Mouse (Mus musculus): ENCODE results near the gene Serinc2.

The Serinc2 gene

DNA sequence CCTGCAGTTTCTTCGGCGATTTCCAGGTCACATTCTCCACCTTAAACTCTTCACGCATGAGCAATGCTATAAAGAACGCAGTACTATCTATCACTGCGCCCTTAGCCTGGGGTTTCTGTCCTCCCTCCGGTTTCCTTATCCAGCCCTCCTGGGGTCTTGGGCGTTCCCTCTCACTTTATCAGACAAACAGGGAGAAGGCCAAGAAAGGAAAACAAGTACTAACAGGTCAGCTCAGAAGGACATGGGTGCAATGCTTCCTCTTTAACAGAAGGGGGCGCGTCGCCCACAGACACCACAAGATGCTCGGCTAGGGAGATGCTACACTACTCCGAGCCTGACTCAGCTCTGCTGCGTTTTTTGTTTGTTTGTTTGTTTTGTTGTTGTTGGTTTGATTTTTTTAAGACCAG lies 18.1 kb upstream of the Serinc2 start:
- peak; percentile 70 for DNase-seq (ENCODE audit: low read depth, low spot score)

GRCm38 (mm10) chr4:130296243-130296965 lies 17.4 kb upstream of the Serinc2 start:
- no peak for DNase-seq (ENCODE audit: low read depth, low spot score)

- no peak for DNase-seq (ENCODE audit: low read depth, low spot score)
Observed at GRCm38 (mm10) chr4:130295047-130295745, 16.2 kb upstream of the Serinc2 start.

GRCm38 (mm10) chr4:130294513-130294912 lies 15.5 kb upstream of the Serinc2 start:
- no peak for DNase-seq (ENCODE audit: low read depth, low spot score)

DNA sequence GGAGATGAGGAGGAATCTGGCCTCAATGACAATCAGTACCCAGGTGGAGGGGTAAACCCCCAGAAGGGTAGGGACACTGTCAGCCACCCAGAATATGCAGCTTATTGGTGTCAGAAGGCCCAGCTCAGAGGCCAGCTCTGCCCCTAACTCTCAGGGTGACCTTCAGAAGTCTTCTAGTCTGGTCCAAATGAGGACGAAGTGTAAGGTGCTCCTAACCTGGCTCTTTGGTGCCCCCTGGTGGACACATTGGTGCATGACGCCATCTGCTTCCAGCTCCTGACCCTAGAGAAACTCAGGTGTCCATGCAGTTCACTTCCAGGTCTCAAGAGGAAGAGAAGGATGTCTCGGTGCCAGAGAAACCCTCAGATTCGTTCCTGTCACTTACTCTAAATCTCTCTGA lies 13.3 kb upstream of the Serinc2 start:
- peak; percentile 83 for DNase-seq (ENCODE audit: low read depth, low spot score)

- no peak for DNase-seq (ENCODE audit: low read depth, low spot score)
Observed at GRCm38 (mm10) chr4:130289824-130290223, 10.8 kb upstream of the Serinc2 start.

GRCm38 (mm10) chr4:130286531-130286930 lies 7.5 kb upstream of the Serinc2 start:
- no peak for DNase-seq (ENCODE audit: low read depth, low spot score)

GRCm38 (mm10) chr4:130283826-130284225 lies 4.8 kb upstream of the Serinc2 start:
- no peak for DNase-seq (ENCODE audit: low read depth, low spot score)

GRCm38 (mm10) chr4:130282856-130283255 lies 3.9 kb upstream of the Serinc2 start:
- no peak for DNase-seq (ENCODE audit: low read depth, low spot score)

DNA sequence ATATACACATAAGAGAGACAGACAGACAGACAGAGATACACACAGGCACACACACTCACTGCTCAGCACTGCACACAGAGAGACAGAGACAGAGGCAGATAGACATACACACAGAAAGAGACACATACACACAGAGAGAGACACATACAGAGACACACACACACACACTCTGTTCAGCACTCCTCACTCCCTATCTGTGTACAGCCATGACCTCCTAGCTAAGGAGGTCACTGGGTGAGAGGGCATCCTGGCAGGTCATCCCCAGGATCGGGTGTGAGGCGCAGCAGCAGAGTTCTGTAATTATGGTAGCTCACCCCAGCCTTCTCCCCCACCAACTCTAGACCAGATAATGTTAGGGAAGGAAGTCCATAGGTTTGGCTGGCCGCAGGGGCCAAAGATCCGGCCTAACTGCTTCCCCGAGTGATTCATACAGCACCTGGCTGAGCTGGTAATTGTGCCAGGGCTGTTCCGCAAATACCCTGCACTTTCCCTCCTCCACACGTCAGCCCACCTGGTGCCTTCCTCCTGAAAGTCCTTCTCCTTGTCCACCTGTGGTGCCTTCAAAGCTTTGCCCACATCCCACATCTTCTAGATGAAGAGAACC lies 2.3 kb downstream of the Serinc2 start:
- no peak for DNase-seq (ENCODE audit: low read depth, low spot score)

- no peak for DNase-seq (ENCODE audit: low read depth, low spot score)
Observed at GRCm38 (mm10) chr4:130275823-130276105, 3.2 kb downstream of the Serinc2 start.

DNA sequence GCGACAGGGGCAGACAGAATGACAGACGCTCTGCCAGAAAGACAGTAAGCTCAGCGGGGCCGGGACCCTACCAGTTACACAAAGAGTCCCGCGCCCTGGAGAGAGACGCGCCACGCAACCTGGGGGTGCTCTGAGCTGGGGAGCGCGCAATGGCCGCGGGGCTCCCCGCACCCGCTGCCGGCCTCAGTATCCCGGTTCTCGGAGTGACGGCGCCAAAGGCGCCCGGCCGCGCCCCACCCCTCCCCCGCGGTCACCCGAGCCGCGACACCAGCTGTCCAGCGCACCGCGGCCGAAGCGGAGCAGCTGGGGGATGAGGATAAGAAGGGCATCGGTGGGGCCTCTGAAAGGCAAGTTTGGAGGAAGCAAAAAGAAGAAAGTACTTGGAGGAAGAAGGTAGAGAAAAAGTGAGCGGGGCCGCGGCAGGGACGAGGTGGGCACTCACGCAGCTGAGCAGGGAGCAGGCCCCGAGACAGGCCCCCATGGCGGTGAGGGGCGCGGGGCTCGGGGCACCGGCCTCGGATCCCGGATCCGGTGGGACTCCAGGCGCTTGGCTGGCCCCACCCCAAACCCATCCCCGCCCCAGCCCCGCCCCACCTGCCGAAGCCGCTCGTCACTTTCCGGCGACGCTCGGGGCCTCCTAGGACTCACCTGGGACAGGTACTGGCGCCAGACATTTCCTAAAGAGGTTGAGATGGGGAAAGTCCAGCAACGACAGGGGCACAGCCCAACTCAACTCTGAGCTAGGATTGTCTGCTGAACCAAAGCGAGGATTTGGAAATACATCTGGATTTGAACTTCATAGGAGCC lies 3.8 kb downstream of the Serinc2 start:
- peak; percentile 63 for DNase-seq (ENCODE audit: low read depth, low spot score)

- peak; percentile 78 for DNase-seq (ENCODE audit: low read depth, low spot score)
Observed at GRCm38 (mm10) chr4:130274346-130275015, 4.5 kb downstream of the Serinc2 start.

DNA sequence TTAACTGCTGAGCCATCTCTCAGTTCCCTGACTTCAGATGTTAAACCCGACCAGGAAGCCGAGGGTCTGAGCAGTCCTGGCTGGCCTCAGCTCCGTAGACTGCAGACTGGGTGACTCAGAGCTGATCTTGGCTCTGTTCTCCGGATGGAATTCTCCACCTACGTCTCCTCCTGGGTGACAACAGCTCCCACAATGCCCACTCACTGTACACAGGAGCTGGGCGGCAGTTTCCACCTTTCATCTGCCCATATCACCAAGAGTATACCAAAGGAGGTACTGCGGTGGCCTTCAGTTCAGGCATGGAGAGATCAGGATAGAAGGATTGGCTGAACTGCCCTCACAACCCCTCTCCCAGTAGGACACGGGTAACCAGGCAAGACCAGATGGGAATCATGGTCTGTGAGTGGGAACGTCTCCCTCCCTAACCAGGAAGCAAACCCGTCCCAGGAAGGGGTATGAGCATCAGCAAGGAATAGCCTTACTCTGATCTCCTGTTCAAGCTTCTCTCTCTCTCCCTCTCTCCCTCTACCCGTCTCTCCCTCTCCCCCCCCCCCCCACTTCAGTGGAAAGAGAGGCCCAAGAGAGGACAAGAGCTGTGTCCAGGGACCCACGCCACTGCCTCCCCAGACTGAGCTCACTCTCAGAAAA lies 5.2 kb downstream of the Serinc2 start:
- no peak for DNase-seq (ENCODE audit: low read depth, low spot score)

DNA sequence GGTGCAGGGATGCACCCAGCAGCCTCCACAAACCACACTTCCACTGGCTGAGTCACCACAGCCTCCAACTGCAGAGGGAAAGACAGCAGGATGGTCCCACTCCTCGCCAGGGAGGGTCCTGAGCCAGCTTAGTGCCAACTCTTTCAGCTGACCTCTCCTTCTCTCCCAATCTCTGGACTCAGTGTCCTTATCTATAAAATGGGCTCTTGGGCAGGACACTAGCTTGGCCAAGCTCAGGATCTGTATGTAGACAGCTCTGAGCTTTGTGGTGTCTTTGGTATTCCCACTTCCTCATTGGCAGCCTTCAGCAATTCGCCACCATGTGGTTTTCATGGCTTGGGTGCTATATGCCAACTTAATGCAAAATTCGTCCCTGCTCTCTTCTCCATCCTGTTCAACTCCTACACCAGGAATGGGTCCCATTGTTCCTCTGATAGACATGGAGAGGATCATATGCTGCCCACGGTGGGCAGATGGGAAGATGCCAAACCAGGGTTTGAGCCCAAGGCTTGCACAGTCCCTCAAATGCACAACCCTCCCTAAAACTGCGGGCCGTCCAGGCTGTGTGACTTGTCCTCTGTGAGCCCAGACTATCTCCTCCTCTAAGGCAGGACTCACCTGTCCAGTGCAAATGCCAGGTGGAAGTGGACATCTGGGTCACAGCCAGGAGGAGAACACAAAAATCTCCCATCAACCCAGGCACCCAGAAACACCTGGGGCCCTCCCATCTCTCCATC lies 8.2 kb downstream of the Serinc2 start:
- no peak for DNase-seq (ENCODE audit: low read depth, low spot score)

- DNase-seq (ENCODE audit: low read depth, low spot score): no peak
Observed at GRCm38 (mm10) chr4:130270089-130270488, 8.9 kb downstream of the Serinc2 start.

GRCm38 (mm10) chr4:130268736-130269135 lies 10.3 kb downstream of the Serinc2 start:
- DNase-seq (ENCODE audit: low read depth, low spot score): no peak

GRCm38 (mm10) chr4:130267069-130267468 lies 11.9 kb downstream of the Serinc2 start:
- no peak for DNase-seq (ENCODE audit: low read depth, low spot score)

DNA sequence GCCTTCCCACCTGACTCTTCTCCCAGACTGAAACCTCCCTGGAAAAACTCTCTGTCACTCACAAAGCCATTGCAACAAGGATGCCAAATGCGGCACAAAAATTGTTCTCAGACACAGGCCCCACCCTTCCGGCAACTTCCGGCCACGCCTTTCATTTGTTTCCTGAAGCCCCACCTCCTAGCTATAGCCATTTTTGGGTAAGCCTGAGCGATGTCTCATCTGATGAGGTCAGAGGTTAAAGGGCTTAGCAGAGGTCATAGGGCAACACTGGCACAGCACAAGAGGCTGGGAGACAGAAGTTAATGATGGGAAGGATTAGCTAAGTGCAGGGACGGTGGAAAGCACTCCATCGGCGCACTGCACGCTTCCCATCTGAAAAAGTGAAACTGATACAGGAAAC lies 12.4 kb downstream of the Serinc2 start:
- DNase-seq (ENCODE audit: low read depth, low spot score): peak; percentile 30

DNA sequence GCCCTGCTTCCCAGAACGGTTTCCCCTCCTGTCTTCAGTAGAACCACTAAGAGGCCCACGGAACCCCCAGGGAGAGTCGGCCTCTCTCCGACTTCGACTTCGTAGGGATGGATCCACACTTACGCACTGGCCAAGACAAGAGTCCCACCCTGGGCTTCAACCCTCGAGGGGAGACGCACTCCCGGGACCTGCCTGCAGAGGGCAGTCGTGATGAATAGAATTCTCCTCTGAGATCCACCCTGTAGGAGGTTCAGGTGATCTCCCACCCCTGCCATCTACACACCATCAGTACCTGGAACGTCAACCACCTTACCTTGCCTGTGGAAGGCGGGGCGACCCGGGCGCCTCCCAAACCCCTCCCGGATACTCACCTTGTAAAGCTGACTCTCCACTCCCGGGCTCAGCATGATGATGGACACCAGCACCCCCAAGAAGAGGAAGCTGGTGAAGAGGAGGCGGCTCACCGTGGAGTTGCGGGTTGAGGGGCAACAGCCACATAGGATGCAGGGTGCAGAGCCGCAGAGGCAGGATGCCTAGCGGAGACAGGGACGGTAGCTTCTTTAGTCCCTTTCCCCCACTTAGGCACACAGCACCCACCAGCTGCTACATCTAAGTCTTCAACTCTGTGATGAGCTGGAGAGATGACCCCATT lies 14.2 kb downstream of the Serinc2 start:
- peak; percentile 70 for DNase-seq (ENCODE audit: low read depth, low spot score)

All from mesoderm, embryonic 11.5 days (tissue).